Mouse (Mus musculus) kidney, postnatal 10 days (tissue): Measurements from ENCODE around the gene Flvcr1.

Experiments
- DNase-seq: peaks from one replicate; pipeline ENCODE4 v3.0.0; 2021; ENCODE audit warnings: mixed read lengths

Gene Flvcr1

DNA sequence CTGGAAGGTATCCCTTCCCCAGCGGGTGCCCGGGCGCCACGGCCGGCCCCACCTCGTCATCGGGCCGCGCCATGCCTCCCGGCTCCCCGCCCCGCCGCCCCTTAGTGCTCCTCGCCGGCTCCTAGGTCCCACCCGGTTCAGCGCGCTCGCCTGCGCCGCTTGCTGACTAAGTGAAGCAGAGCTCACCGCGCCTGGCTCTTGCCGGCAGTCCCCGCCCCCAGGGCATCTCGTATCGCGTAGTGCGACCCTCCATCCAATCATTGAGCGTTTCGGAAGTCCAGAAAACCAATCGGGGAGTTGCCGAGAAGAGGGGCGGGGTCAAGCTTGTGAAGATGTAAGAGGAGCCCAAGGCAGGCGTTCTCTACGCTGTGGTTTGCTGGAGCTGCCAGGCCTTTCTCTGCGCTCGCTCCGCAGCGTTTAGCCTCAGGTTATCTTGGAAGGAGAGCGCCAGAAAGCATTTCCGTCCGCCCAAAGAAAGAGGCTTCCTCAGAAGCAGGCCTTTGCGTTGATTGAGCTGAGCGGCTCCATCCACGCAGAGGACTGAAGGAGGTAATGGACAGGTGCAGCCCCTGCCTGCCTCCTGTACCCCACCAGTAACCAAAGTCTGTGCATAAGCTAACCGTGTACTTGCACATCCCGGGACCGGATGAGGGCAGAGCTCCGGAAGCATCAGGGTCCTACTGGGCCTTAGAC, at the start of gene Flvcr1:
TSS of gene Flvcr1 (minus strand) at position 138 of the 693 bp plus-strand sequence.
- peak; percentile 99 for DNase-seq

DNA sequence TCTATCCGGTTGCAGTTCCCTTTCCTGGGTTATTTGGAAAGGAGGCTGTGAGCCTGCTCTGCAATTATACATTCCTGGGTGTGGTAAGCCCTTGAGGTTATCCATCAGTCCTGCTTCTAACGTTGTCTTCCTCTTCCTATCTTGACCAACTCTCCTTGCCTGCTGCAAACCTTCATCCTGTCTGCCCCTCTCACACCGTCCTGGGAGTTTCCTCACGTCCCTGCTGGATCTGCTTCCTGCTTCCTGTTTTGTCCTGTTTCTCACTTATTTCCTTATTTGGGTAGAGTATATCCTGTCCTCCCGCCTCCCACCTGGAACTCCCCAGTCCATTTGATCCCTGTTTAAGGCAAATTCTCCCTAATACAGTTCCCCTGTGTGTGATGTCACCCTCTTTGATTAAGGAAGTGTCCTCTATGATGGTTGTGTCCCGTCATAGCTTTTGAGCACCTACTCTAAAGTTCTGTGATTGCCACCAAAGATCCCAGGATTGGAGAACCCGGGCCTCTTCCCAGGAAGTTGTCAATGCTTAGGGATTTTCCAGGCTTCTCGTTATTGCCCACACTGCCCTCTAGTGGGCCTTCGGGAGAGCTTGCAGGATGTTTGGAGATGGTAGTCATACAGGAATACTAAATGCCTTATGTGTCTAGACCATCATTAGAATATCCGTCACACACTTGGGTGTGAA, 49.4 kb upstream of the Flvcr1 start:
- DNase-seq: peak; percentile 82

DNA sequence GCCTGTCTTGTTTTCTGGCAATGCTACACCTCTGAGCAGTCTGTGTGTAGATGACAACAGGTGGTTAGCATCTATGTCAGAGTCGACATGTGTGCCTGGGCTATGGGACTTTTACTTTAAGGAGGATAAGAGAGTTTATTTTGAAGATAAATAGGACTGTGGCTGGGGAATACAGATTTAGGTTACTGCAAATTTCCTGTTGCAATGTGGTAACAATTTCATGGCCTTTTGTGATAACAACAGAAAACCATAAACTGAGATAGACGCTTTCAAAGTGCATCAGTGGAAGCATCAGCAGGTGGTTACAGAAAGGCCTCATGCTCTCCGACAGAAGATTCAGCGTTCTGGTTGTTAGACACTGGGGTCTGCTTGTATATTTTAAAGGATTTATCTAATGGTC, 47.5 kb upstream of the Flvcr1 start:
- DNase-seq: no peak

DNA sequence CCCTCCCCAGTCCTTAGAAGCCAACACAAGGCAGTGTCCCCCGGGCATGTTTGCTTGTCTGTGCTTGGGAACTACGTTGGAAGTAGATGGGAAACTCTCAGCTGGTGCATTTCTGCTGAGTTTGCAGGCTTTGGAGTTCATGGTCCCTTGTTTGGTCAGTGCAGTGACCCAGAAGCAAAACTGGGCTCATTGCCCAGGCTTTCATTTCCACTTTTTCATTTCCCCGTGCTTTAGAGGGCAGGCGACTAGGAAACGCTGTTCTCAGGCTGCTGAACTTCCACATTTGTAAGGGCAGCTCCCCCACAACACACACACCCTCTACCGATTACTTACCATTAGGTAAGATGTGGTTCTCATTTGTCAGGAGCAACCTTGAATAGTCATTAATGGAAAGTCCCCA, 47.0 kb upstream of the Flvcr1 start:
- peak; percentile 88 for DNase-seq

DNA sequence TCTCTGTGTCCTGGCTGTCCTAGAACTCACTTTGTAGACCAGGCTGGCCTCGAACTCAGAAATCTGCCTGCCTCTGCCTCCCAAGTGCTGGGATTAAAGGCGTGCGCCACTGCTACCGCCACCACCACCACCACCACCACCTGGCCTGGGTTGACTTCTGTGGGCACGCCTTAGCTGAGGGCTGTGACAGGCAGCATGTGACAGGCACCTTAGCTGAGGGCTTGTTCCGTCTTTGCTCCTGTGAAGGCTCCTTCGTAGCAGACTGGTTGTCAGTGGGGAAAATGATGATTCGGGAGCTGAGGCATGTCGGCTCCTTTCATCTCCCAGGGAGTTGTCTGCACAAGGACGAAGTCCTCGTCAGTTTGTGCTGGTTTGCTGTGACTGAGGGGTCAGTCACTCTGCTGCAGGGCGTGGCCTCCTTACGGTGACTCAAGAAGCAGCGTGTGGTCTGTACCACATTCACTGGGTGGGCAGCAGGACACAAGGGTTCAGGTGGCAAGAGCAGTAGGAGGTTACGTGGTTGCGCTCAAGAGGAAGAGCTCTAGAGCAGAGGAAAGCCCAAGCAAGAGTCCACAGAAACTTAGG, 46.5 kb upstream of the Flvcr1 start:
- no peak for DNase-seq

DNA sequence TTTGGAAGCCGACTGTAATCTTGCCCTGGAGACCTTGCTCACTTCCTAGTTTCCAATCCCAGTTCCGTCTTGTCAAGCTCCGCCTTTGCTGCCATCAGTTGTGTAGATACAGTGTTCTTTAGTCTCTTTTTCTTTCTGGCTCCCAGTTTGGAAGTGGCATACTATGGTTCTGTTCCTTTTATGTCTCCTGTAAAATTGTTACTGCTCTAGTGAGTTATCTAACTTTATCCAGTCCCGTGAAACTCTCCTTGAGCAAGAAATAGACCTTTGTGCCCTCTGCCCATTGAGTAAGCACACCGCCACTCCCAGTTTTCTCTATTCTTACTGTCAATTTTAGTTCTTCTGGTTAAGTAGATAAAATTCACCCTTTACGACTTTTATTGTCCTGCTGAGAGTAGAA, 45.7 kb upstream of the Flvcr1 start:
- DNase-seq: no peak

DNA sequence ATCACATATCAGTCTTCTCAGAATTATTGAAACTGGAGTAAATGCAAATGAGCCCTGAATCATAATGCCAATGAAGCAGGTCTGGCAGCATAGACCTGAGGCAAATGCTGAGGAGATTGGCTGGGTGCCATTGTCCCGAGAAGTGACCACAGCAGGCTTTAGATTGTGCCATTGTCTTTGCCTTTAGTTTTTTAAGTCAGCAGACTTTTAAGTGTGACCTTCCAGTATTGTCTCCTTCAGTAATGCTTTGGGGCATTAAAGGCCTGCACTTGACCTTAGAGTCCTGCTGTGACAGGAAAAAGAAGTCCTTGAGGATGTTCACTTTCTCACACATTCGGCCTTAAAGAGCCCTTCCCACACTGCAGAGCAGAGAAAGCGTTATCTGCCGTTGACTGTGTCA, 44.3 kb upstream of the Flvcr1 start:
- no peak for DNase-seq

DNA sequence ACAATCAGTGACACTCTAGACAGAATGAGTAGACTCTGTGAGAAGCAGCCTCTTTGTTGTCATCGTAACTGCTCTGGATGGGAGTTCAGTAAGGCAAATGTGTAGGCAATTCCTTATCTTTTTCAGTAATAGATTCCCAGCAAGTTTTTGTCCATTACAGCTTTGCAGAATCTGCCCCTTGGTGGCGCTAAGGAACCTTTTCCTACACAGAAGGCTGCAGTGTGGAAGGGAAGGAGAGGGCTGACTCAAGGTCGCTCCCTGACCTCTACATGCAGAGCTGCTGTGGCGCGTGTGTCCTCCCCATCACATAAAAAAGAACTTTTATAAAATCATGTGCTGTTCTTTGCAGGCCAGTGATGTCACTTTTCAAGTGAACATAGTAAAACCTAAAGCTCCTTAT, 42.4 kb upstream of the Flvcr1 start:
- DNase-seq: peak; percentile 53

DNA sequence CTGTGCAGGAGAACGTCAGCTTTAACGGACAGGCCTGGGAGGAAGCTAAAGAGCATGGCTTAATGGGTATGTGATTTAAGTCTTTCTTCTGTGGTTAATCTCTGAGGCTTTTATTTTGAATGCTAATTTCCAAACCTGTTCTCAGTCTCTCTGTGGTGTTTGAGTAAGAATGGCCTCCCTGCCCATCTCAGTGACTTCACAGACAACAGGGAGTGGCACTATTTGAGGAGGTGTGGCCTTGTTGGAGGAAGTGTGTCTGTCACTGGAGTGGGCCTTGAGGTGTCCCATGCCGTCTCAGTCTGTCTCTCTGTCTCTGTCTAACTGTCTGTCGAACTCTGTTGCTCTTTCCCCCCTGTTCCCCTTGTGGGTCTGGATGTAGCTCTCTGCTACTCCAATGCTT, 39.2 kb upstream of the Flvcr1 start:
- no peak for DNase-seq

DNA sequence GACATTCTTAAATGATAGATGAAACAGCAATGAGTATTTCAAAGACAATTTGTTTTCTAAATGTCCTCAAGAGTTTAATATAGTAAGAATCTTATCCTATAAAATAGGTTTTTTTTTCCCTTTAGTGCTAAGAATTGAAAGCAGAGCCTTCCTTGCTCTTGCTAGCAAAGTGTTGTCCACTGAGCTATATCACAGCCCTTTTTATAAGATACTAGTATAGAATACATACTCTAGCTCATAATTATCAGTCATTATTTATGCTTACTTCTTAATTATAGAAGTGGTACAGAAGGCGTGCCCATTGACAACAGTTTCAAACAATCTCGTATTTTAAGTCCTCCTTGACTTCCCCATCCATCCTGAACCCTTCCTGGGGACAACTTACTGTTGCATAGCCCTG, 38.6 kb upstream of the Flvcr1 start:
- no peak for DNase-seq

DNA sequence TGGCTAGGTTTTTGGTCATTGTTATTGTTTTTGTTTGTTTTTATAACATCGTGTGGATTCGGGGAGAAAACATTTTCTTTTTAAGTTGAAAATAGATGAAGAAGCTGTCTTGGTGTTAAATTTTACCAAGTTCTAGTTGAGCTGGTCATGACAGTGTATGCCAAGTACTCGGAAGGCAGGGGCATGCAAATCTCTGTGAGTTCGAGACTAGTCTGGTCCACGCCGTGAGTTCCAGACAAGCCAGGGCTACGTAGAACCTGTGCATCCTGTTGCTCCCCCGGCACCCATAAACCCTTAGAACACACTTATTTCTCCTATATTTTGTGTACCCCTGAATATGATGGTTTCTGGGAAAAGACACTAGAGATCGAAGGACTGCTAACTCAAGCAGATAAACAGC, 37.7 kb upstream of the Flvcr1 start:
- no peak for DNase-seq

DNA sequence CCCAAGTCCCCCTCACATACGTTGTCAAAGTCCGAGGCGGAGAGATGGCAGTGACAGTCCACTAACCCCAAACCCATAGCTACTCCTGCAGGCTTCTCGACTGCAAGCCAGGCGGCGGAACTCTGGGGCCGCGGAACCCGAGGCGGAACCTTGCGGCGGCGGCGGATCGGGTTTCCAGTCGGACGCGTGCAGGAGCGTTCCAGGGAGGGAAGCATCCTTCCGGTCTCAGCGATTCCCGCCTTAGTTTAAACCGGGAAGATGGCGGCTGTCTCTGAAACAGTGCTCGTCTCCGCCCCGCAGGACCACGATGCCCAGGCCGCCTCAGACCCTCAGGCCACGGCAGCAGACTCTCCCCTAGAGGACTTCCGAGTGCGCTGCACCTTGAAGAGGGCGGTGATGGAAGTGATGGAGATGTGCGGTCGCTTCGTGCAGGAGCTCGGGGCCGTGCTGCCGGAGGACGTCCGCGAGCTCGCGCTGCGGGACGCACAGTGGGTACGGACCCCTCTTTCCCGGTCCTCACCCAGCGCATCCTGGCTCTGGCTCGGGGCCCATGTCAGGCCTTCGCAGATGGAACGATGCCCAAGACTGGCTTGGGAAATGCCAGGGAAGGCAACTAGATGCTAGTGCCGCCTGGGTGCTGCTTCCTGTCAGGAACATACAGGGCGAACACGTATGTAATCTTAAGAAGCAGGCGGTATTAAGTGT, 37.0 kb upstream of the Flvcr1 start, which contains the start of the genes Tatdn3 and Nsl1:
TSS of gene Tatdn3 (minus strand) at position 152 of the 705 bp plus-strand sequence.
TSS of gene Nsl1 (plus strand) at position 232 of the 705 bp plus-strand sequence.
- DNase-seq: peak; percentile 93

DNA sequence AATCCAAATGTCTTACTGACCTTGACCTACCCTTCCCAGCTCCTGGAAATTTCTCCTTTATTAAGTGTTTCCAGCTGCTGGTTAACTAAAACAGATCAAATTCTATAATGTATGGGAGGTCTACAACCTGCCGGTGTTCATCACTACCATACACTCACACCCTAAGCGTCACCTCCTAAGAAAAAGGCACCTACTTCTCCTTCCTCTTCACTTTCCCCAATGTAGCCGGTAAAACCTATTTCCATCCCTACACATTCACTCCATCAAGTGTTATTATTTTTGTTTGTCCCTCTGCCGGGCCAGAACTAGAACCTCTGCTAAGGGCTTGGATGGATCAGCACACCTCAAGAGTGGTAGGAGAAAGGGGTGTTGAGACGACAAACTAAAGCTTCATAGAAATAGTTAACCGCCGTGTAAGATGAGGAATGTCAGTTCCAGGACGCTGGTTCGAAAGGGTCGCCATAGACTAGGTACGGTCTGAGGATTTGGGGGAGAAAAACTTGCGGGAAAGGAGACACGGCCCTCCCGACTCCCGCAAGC, 36.4 kb upstream of the Flvcr1 start:
- DNase-seq: no peak

DNA sequence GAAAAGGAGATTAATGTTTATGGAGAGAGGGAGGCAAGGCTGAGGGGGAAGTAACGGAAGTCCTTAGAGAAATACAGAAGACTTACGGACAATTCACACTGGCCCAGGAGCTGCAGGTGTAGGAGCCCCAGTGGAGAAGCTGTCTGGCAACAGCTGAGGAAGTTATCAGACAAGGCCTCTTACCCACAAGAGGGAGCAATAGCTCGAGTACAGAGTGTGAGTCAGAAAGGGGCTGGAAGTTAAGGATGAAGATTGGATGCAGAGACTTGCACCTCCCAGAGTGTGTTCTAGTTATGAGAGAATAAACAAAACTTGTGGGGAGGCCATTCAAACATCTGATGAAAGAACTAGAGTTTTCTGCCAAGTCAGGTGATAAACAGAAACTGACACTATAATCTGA, 31.5 kb upstream of the Flvcr1 start:
- DNase-seq: no peak

DNA sequence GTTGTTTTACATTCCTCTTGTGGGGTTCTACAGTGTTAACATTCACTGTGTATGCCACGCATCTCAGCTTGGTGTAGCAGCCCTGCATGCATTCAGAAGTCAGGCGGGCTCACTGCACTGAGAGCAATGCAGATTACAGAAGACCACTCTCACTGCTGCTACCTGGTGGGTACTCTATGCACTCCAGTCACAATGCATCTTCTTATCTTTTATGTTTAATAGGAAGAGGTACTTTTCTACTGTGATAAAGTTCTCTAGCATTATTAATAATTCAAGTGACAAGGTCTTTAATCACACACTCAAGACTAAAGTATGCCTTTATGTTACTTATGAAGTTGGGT, 29.5 kb upstream of the Flvcr1 start:
- no peak for DNase-seq

DNA sequence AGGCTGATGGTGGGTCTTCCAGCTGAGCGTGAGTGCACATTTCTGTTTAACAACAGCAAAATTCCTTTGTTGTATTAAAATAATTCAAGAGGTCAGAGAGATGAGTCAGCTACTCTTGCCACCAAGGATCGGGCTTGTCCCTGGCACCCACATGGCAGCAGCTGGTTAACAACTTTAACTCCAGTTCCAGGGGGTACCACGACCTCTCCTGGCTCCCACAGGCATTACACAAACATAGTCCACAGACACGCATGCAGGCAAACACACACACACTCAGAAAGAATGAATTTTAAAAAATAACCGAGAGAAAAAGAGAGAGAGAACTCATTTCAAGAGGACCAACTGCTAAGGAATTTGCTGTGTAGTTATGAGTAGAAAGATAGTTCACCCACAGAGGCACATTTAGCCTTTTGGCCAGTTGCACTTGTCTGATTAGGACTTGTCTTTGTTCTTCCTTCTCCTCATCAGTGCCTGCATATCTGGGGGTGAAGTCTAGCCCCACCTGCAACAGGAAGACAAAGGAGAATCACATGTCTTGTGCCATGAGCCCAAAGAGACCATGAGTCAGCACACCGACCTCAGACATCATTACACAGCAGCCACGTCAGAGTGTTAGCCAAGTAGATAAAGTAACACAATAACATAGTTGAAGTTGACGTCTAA, 29.0 kb upstream of the Flvcr1 start:
- DNase-seq: no peak

DNA sequence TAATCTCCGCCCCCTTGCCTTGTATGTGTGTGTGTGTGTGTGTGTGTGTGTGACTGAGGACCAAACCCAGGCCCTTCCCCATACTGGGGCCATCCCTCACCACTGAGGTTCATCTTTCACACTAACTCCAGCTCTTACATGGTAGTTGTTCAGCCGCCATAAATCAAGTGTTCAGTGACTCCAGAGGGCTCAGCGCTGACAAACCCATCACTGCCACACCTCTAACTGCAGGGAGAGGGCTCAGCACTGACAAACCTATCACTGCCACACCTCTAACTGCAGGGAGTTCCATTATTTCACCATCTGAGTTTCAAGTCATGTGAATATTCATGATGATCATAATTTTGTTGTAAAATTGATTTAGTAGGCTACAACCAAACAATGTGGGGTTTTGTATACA, 27.6 kb upstream of the Flvcr1 start:
- DNase-seq: no peak

DNA sequence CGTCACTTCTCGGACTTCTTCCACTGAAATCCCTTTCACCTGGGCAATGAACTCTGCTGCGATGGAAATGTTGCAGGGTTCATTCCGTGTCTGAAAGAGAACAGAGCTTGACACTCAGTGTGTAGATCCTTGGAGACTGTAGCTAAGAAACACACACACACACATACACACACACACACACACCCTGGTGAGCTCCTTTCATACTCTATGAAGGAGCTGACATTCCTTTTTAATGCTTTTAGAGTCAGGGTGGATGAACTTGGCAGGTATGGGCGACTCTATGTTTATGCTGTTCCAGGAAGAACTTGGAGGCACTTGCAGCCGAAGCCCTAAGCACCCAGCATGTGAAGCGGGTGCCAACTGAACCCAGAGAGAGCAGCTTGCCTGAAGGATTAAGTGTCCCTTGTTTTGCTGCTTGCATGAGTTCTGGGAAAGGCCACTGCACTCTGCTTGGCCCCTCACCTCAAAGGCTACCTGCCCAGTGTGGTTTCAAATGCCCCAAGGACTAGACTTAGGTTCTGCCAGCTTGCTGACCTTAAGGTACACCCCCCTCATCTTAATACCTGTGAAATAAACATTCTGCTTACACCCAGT, 20.4 kb upstream of the Flvcr1 start:
- DNase-seq: no peak

DNA sequence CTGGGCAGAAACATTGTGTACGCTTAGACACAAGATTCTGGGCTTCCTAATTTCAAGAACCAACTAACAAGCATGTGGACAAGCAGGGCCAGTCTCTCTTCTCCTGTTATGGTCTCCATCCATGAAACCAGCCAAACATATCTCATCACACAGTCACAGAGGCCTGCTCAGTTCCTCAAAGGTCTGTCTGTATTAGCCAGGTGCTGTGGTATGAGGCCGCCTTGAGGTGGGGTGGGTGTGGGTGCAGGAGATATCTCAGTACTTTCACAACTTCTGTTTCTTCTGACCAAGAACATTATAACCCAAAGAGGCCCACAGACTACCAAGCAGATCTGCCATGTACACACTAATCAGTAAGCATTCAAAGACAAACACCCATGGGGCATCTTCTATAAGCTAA, 19.3 kb upstream of the Flvcr1 start:
- DNase-seq: no peak

DNA sequence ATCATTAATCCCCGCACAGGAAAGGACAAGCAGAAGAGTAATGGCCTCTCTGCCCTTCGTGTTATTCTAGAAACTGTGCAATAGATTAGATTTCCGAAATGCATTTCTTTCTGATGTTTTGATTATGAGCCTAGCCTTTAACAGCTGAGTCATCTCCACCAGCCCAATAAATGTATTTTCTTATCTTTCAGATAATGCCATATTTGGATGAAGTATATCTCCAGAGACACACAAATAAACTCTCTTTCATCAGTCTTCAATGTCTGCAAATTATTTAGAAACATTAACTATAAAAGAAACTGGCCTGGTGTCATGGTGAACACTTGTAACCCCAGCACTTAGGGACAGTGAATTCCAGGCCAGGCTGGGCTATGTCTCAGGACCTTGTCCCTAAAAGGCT, 16.7 kb upstream of the Flvcr1 start:
- peak; percentile 46 for DNase-seq

DNA sequence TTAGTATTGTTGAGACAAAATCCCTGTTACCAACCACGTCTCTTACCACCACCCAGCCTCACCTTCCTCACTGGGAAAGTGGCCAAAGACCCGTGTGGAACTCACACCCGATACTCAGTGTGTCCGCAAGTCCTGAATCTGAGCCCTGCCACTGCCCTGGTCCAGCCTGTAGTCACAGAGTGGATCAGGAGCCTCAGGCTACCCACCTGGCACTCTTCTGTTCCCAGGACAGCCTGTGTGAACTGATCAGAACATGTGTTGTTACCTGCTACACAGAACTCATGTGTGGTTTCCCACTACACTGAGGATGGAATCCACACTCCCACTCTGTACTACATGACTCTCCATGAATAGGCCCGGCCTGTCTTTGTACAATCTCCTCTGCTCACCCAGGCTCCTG, 16.1 kb upstream of the Flvcr1 start:
- no peak for DNase-seq

DNA sequence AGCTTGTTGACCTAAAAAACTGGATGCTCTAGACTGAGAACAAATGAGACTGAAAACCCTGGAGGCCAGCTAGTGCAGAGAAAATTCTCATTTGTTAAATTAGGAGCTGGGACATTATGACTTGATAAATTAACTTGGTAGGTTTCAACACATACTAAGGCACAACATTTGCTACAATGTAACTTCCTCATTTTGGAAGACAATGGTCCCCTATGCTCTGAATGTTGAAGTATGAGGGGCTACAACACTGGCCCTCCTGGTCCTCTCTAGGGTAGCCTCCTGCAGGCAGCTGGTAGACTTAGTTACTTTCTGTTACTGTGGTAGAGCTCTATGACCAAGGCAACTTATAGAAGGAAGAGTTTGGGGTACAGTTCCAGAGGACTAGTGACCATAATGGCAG, 15.4 kb upstream of the Flvcr1 start:
- no peak for DNase-seq

DNA sequence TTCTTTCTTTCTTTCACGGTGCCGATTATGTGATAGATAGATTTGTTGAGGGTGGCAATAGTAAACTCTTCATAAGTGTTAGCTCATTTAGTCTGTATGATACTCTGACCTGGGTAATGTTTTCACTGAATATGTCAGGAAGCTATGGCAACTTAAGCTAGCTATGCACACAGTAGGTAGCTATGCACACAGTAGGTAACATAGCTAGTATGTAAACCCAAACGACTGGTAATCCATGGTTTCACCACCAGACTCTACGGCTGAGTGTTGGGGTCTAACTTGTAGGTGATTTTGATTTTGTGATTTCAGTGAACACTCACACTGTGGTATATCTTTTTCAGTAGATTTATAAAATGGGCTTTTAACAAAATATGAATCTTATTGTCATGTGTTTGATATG, 12.0 kb upstream of the Flvcr1 start:
- DNase-seq: no peak
